Mouse (Mus musculus) small intestine, adult 2 months (tissue): Measurements from ENCODE around the gene Pla2g2e. TPM values are rescaled to one million over a fixed set of nuclear protein-coding genes. Genes with fewer than 3 reads are reported as not detected.

Experiments used
- H3K27ac ChIP-seq: fragments of 200-500 bp; 2 replicates; pipeline ENCODE4 v1.5.1; 2012; ENCODE audit warnings: low read depth, low read length, control low read depth, inconsistent platforms; ENCODE audit not compliant: insufficient read depth
- H3K27me3 ChIP-seq: fragments of 200-500 bp; 2 replicates; pipeline ENCODE4 v1.6.1; 2012; ENCODE audit warnings: mild to moderate bottlenecking, moderate library complexity, low read length, inconsistent platforms; ENCODE audit not compliant: control insufficient read depth, insufficient read depth
- H3K36me3 ChIP-seq: fragments of 200-500 bp; 2 replicates; pipeline ENCODE4 v1.6.1; 2012; ENCODE audit warnings: mild to moderate bottlenecking, low read length, control low read depth, inconsistent platforms; ENCODE audit not compliant: control insufficient read depth, insufficient read depth
- H3K4me1 ChIP-seq: fragments of 200-500 bp; 2 replicates; pipeline ENCODE4 v1.6.1; 2012; ENCODE audit warnings: low read length, inconsistent platforms, mixed read lengths; ENCODE audit not compliant: control insufficient read depth, insufficient read depth, insufficient read length
- H3K4me3 ChIP-seq: fragments of 200-500 bp; 2 replicates; pipeline ENCODE4 v1.5.1; 2012; ENCODE audit warnings: low read depth, mild to moderate bottlenecking, control low read depth, inconsistent platforms, low read length, moderate library complexity
- CTCF ChIP-seq: fragments of 200-500 bp; IDR thresholded peaks from 2 replicates; pipeline ENCODE4 v1.5.1; 2012; ENCODE audit warnings: low read depth, mild to moderate bottlenecking, control low read depth, inconsistent platforms, low read length, moderate library complexity, mixed read lengths; ENCODE audit not compliant: insufficient replicate concordance, insufficient read length; ENCODE audit errors: extremely low read depth
- POLR2A ChIP-seq: fragments of 200-500 bp; IDR thresholded peaks from 2 replicates; pipeline ENCODE4 v1.6.1; 2012; ENCODE audit warnings: low read depth, mild to moderate bottlenecking, control low read depth, inconsistent platforms, low read length, moderate library complexity
- WGBS: fragments of 180-500 bp; shearing (Covaris S2); methylation state at CpG from one replicate; pipeline ENCODE4 v1.1.7; 2018; 5-methylcytosine and 5-hydroxymethylcytosine counted together
- polyA plus RNA-seq: library from polyadenylated mRNA; depleted of rRNA; stranded (reverse); fragments of >200 nt; gene quantifications from 2 replicates; pipeline ENCODE4 v1.2.3, GENCODE M21; 2012; rRNA removed

The Pla2g2e gene
- polyA plus RNA-seq, 1 experiment: 0.16 TPM

GRCm38 (mm10) chr4:138922131-138922459 is 44.4 kb downstream of the Pla2g2e start:
- no peaks in the 10 kb centered on the region for H3K36me3 ChIP-seq
- H3K4me3 ChIP-seq: no peak overlapping the region
- no peak for TF ChIP-seq POLR2A
- TF ChIP-seq CTCF: peak; percentile 99
- no peak overlapping the region for H3K27ac ChIP-seq
- H3K27me3 ChIP-seq: no peaks in the 10 kb centered on the region
- WGBS: under 1% methylated on average over 11 of the region's 11 CpGs
- peaks cover 6% of the 10 kb centered on the region for H3K4me1 ChIP-seq

- Histone ChIP-seq H3K36me3 (no peaks in the 10 kb centered on the region), H3K4me3 (no peak overlapping the region), H3K27me3 (no peaks in the 10 kb centered on the region), H3K4me1 (peaks cover 13% of the 10 kb centered on the region), H3K27ac (no peak overlapping the region)
- WGBS: 11% methylated on average over 2 of the region's 2 CpGs
- TF ChIP-seq POLR2A (no peak), CTCF (no peak)
Measured at GRCm38 (mm10) chr4:138925561-138925960, 47.8 kb downstream of the Pla2g2e start.

Other genes starting within 250 kb of the Pla2g2e start
- 0.05 and 0.61 TPM in 2 replicates for gene Vwa5b1, start 242.1 kb upstream of the Pla2g2e start, polyA plus RNA-seq
- 0.13 and 0.24 TPM in 2 replicates for gene Pla2g2c, start 153.2 kb upstream of the Pla2g2e start, polyA plus RNA-seq
- 0.96 and 1.2 TPM in 2 replicates for gene Ubxn10, start 140.8 kb upstream of the Pla2g2e start, polyA plus RNA-seq
- gene Pla2g2f, start 120.3 kb upstream of the Pla2g2e start, polyA plus RNA-seq: 4.4 and 14.5 TPM in 2 replicates
- 6.5 and 7.8 TPM in 2 replicates for gene Pla2g2d, start 102.2 kb upstream of the Pla2g2e start, polyA plus RNA-seq
- 6.0 and 11.6 TPM in 2 replicates for gene Pla2g5, start 14.5 kb upstream of the Pla2g2e start, polyA plus RNA-seq
- not detected in 2 replicates for gene Gm13030, start 4.0 kb upstream of the Pla2g2e start, polyA plus RNA-seq
- gene Otud3, start 36.0 kb downstream of the Pla2g2e start, polyA plus RNA-seq: 7.4 and 10.3 TPM in 2 replicates
- 309 and 461 TPM in 2 replicates for gene Rnf186, start 89.2 kb downstream of the Pla2g2e start, polyA plus RNA-seq
- 23.2 and 34.2 TPM in 2 replicates for gene Tmco4, start 94.9 kb downstream of the Pla2g2e start, polyA plus RNA-seq
- gene Htr6, start 197.6 kb downstream of the Pla2g2e start, polyA plus RNA-seq: 0.76 and 1.8 TPM in 2 replicates
- 72.9 and 160 TPM in 2 replicates for gene Nbl1, start 215.1 kb downstream of the Pla2g2e start, polyA plus RNA-seq